Mouse (Mus musculus): ENCODE data around the gene Zc3hav1l. TPM values are rescaled to one million over a fixed set of nuclear protein-coding genes. Genes with fewer than 3 reads are reported as not detected.

The Zc3hav1l gene
- polyA plus RNA-seq, 1 experiment from 2014 or later = 2.1 TPM

- no peak overlapping the region for H3K27ac ChIP-seq (ENCODE audit: low read length)
- H3K9me3 ChIP-seq (ENCODE audit: low read length) = no peaks in the 10 kb centered on the region
- no peak overlapping the region for H3K4me2 ChIP-seq (replicated peaks; ENCODE audit: low read depth, low read length)
- no peaks in the 10 kb centered on the region for H3K36me3 ChIP-seq (ENCODE audit: insufficient read depth, low read length)
- no peak overlapping the region for H3K9ac ChIP-seq (replicated peaks; ENCODE audit: low read depth)
- no peaks in the 10 kb centered on the region for H3K27me3 ChIP-seq (replicated peaks; ENCODE audit: insufficient read depth, low read length)
- H3K4me3 ChIP-seq (ENCODE audit: low read depth, low read length) = no peak overlapping the region
- DNase-seq (ENCODE audit: low spot score) (no peak), ATAC-seq (no peak)
- TF ChIP-seq CTCF (IDR thresholded peaks at IDR 0.05) (no peak), EP300 (IDR thresholded peaks at IDR 0.05) (no peak)
- 0 out of 2 replicates have a peak, but pooled peaks cover 3% of the 10 kb centered on the region for H3K4me1 ChIP-seq (ENCODE audit: insufficient read depth, low read depth, low read length)
- WGBS = 92% methylated on average over 8 of the region's 8 CpGs
Measured at GRCm38 (mm10) chr6:38257506-38257905, 41.6 kb downstream of the Zc3hav1l start.

- Histone ChIP-seq H3K27ac (ENCODE audit: low read length) (no peak overlapping the region), H3K4me3 (ENCODE audit: low read depth, low read length) (no peak overlapping the region), H3K4me2 (replicated peaks; ENCODE audit: low read depth, low read length) (no peak overlapping the region), H3K36me3 (ENCODE audit: insufficient read depth, low read length) (no peaks in the 10 kb centered on the region), H3K27me3 (replicated peaks; ENCODE audit: insufficient read depth, low read length) (no peaks in the 10 kb centered on the region), H3K9me3 (ENCODE audit: low read length) (no peaks in the 10 kb centered on the region), H3K9ac (replicated peaks; ENCODE audit: low read depth) (no peak overlapping the region), H3K4me1 (ENCODE audit: insufficient read depth, low read depth, low read length) (0 out of 2 replicates have a peak, but pooled peaks cover 3% of the 10 kb centered on the region)
- no peak for TF ChIP-seq EP300 (IDR thresholded peaks at IDR 0.05)
- ATAC-seq (no peak), DNase-seq (ENCODE audit: low spot score) (no peak)
- 79% methylated on average over 4 of the region's 4 CpGs for WGBS
Measured at GRCm38 (mm10) chr6:38256793-38257192, 42.3 kb downstream of the Zc3hav1l start.

- ATAC-seq (no peak), DNase-seq (ENCODE audit: low spot score) (no peak)
- 0 out of 2 replicates have a peak, but pooled peaks cover 3% of the 10 kb centered on the region for H3K4me1 ChIP-seq (ENCODE audit: insufficient read depth, low read depth, low read length)
- H3K27ac ChIP-seq (ENCODE audit: low read length) = no peak overlapping the region
- TF ChIP-seq CTCF (IDR thresholded peaks at IDR 0.05) (no peak), EP300 (IDR thresholded peaks at IDR 0.05) (no peak)
- H3K36me3 ChIP-seq (ENCODE audit: insufficient read depth, low read length) = no peaks in the 10 kb centered on the region
- no peak overlapping the region for H3K4me3 ChIP-seq (ENCODE audit: low read depth, low read length)
- WGBS = 78% methylated on average over 2 of the region's 2 CpGs
- no peak overlapping the region for H3K4me2 ChIP-seq (replicated peaks; ENCODE audit: low read depth, low read length)
- no peaks in the 10 kb centered on the region for H3K27me3 ChIP-seq (replicated peaks; ENCODE audit: insufficient read depth, low read length)
- H3K9me3 ChIP-seq (ENCODE audit: low read length) = no peaks in the 10 kb centered on the region
- H3K9ac ChIP-seq (replicated peaks; ENCODE audit: low read depth) = no peak overlapping the region
Measured at GRCm38 (mm10) chr6:38255794-38256193, 43.3 kb downstream of the Zc3hav1l start.

GRCm38 (mm10) chr6:38253736-38254641 lies 45.1 kb downstream of the Zc3hav1l start, which contains the start of gene D630045J12Rik:
TSS of gene D630045J12Rik (minus strand) at chr6:38254009.
- no peak for TF ChIP-seq EP300 (IDR thresholded peaks at IDR 0.05)
- TF ChIP-seq CTCF (IDR thresholded peaks at IDR 0.05) = peak; percentile 35
- WGBS = under 1% methylated on average over 46 of the region's 118 CpGs
- H3K27ac ChIP-seq (ENCODE audit: low read length) = peak within 1 kb of the TSS; percentile 38; the same call in 1 of the 2 replicates

GRCm38 (mm10) chr6:38252766-38253735 lies 46.0 kb downstream of the Zc3hav1l start:
- TF ChIP-seq EP300 (IDR thresholded peaks at IDR 0.05) (peak; percentile 47; the same call in 1 of the 2 replicates), CTCF (IDR thresholded peaks at IDR 0.05) (no peak)
- no peak for ATAC-seq

More at GRCm38 (mm10) chr6:38253736-38254641, 45.1 kb downstream of the Zc3hav1l start, which contains the start of gene D630045J12Rik:
- peak; percentile 92 for DNase-seq (ENCODE audit: low spot score)
- H3K9ac ChIP-seq (replicated peaks; ENCODE audit: low read depth) = peak within 1 kb of the TSS; percentile 48
- H3K4me3 ChIP-seq (ENCODE audit: low read depth, low read length) = peak within 1 kb of the TSS; percentile 68
- ATAC-seq = peak; percentile 98
- no peaks in the 10 kb centered on the region for H3K36me3 ChIP-seq (ENCODE audit: insufficient read depth, low read length)
- H3K4me1 ChIP-seq (ENCODE audit: insufficient read depth, low read depth, low read length) = 0 out of 2 replicates have a peak, but pooled peaks cover 3% of the 10 kb centered on the region
- H3K27me3 ChIP-seq (replicated peaks; ENCODE audit: insufficient read depth, low read length) = no peaks in the 10 kb centered on the region
- no peaks in the 10 kb centered on the region for H3K9me3 ChIP-seq (ENCODE audit: low read length)
- peak within 1 kb of the TSS; percentile 100 for H3K4me2 ChIP-seq (replicated peaks; ENCODE audit: low read depth, low read length)

More at GRCm38 (mm10) chr6:38252766-38253735, 46.0 kb downstream of the Zc3hav1l start:
- H3K9me3 ChIP-seq (ENCODE audit: low read length) = no peaks in the 10 kb centered on the region
- 0 out of 2 replicates have a peak, but pooled peaks cover 3% of the 10 kb centered on the region for H3K4me1 ChIP-seq (ENCODE audit: insufficient read depth, low read depth, low read length)
- no peaks in the 10 kb centered on the region for H3K27me3 ChIP-seq (replicated peaks; ENCODE audit: insufficient read depth, low read length)
- WGBS = 8% methylated on average over 19 of the region's 19 CpGs
- H3K4me3 ChIP-seq (ENCODE audit: low read depth, low read length) = peak overlapping the region; percentile 68
- peak; percentile 43 for DNase-seq (ENCODE audit: low spot score)
- no peaks in the 10 kb centered on the region for H3K36me3 ChIP-seq (ENCODE audit: insufficient read depth, low read length)
- H3K4me2 ChIP-seq (replicated peaks; ENCODE audit: low read depth, low read length) = peak overlapping the region; percentile 100
- peak overlapping the region; percentile 48 for H3K9ac ChIP-seq (replicated peaks; ENCODE audit: low read depth)
- no peak overlapping the region for H3K27ac ChIP-seq (ENCODE audit: low read length)

Data from lung, postnatal 0 days (tissue).